Mouse (Mus musculus) induced T-regulatory cell, adult 2 months (primary cell): ENCODE measurements around the gene Pcgf2.

Experiments used
- DNase-seq: peaks from one replicate; pipeline ENCODE4 v3.0.0-alpha.2; 2012; ENCODE audit warnings: low read depth

Gene Pcgf2

GRCm38 (mm10) chr11:97695712-97696401 lies 4.4 kb downstream of the Pcgf2 start:
- DNase-seq: no peak

GRCm38 (mm10) chr11:97694921-97695711 lies 5.2 kb downstream of the Pcgf2 start:
- no peak for DNase-seq

DNA sequence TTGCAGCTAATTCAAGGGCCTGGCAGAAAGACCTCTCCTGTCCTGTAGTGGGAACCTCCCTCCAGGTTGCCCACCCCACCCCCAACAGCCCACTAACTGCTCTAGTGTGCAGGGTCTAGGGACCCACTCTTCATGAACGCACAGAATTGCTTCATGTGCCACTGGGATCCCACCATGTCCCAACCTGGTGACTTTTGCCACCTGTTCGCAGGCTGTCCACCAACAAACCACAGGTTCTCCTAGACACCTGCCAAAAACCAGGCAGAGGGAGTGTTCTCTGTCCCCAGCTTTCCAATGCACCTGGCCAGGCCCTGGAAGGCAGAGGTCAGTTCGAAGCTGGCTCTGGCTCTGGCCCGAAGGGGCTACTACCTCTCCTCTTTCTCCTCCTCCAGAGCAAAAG lies 5.9 kb downstream of the Pcgf2 start:
- no peak for DNase-seq

DNA sequence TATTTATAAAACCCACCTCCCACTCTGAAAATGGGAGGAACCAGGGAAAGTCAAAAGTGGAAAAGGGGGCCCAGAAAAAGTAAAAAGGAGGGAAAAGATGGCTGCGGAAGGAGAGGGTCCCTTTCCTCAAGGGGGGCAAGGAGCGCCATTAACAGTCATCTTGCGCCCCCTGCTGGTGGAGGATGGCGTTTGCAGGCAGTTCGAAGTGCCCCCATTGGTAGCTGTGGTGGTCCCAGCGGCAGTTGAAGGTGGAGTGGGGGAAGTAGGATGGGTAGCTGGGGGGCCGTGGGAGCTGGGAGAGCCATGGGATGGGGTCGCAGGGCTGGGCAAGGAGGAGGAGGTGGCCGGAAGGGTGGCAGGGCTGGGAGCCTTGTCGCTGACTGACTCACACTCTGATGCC lies 10.4 kb downstream of the Pcgf2 start:
- peak; percentile 76 for DNase-seq

DNA sequence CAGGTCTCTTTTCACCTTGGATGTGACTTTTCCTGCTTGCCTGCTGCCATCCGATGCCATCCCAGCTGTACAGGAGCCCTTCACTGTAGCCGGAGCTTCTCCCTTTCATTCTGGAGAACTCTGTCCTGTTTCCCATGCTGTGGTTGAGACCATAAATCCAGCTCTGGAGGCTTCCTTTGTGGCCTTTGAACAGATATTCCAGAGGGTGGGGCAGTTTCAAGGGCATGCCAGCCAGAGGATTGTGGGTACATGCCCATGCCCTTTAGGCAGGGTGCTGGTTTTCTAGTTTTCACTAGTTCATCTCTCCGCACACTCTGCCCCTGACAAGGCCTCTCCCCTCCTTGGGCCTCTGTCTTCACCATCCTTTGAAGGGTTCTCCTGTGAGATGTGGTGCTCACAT lies 13.2 kb downstream of the Pcgf2 start:
- no peak for DNase-seq

GRCm38 (mm10) chr11:97686322-97686908 lies 13.9 kb downstream of the Pcgf2 start:
- DNase-seq: peak; percentile 49

DNA sequence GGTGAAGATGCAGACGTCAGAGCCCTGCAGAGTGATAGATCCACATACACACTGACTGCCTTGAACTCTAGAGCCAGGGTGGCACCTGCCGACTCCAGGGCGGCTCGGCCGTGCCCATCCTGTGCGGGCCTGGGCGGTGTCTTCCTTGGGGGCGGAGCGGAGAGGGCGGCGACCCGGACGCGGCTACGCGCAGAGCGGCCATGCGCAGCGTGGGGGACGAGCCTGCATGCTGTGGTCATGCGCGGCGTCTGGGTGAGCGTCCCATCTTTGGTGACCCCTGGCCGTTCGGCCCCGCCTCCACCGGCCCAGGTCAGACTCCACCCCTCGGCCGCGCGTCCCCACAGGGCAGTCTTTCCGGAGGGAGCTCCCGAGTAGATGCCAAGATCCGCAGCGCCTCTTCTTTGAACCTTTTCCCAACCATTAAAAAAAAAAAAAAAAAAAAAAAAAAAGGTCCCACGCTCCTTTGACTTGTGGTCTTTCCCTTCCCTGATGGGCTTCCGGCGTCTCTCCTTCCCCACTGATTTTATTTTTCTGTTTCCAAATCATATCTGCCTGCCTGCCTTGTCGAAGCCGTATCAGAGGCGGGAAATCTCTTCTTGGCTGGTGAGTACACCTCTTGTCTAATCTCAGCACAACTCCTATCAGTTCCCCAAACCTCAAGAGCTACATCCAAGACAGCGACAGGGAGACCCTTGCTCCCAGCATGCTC lies 14.5 kb downstream of the Pcgf2 start, which contains the start of gene Cisd3:
Cisd3 (plus strand) TSS at position 214 of the 709 bp plus-strand sequence.
- peak; percentile 91 for DNase-seq

GRCm38 (mm10) chr11:97684766-97685165 lies 15.5 kb downstream of the Pcgf2 start:
- no peak for DNase-seq

- DNase-seq: peak; percentile 93
These were observed 16.1 kb downstream of the Pcgf2 start for GRCm38 (mm10) chr11:97684063-97684680.

- peak; percentile 26 for DNase-seq
These were observed 17.7 kb downstream of the Pcgf2 start for GRCm38 (mm10) chr11:97682504-97683055.

- no peak for DNase-seq
These were observed 19.9 kb downstream of the Pcgf2 start for GRCm38 (mm10) chr11:97680430-97680829.

- DNase-seq: no peak
These were observed 22.0 kb downstream of the Pcgf2 start for GRCm38 (mm10) chr11:97678301-97678700.

DNA sequence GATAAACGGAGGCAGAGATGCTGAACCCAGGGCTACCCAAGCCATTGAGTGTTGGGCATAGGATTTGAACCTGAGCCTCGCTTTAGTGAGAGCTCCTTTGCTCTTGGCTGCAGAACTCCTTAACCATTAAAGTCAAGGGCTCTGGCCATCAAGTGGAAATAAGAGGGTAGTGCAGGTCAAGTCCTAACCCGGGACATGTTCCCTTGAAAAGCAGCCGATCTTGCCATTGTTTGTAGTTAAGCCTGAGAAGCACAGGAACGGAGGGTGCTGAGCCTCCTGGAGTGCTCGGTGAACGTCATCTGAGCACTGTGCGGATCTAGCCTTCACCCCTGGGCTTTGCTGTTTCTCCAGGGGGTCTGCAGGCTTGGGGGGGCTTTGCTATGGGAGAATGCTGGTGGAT lies 22.5 kb downstream of the Pcgf2 start:
- no peak for DNase-seq

DNA sequence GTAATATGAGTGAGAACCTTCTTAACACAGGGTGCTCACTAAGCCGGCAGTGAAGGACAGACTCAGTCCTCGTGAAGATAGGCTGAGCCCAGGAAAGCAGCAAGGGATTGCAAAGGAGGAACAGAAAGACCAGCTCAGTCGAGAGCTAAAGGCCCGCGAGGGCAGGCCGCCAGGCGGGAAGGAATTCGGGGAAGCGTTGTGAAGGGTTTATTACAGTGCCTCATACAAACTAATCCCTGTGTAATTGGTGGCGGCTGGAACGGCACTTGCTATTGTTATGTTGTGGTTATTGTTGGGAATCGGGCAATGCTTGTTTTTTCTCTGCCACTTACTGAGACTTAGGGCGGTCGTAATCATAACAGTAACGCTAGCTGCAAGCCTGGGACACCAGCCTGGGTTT lies 22.9 kb downstream of the Pcgf2 start:
- DNase-seq: no peak

DNA sequence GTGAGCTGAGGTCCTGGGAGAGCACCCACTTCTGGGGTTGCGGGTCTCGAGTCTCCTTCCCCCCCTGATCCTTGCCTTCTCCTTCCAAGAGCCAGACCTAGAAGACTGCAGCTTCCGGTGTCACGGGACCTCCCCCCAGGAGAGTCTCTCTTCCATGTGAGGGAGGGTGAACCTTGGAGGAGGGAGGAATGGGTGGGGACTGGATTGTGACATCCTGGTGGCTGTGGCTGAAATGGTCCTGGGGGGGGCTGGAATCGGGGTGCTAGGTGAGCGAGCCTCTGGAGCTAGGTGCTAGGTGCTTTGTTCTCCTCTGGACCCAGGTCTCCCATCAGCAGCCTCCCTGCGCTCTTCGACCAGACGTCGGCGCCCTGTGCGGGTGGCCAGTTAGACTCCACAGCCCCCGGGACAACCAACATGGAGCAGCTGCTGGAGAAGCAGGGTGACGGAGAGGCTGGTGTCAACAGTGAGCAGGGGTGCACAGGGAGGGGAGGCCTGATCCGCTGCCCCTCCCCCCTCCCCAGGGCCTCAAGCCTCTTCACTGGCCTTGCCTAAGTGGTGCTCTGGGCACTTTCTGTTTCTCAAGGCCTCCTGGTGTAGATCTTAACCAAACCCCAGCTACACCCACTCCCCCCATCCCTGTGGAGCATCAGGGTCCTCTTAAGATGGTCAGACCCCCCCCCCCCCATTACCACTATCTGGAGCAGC lies 24.1 kb downstream of the Pcgf2 start:
- DNase-seq: no peak

- DNase-seq: no peak
These were observed 27.1 kb downstream of the Pcgf2 start for GRCm38 (mm10) chr11:97673148-97673547.

GRCm38 (mm10) chr11:97671177-97671527 lies 29.1 kb downstream of the Pcgf2 start:
- no peak for DNase-seq

DNA sequence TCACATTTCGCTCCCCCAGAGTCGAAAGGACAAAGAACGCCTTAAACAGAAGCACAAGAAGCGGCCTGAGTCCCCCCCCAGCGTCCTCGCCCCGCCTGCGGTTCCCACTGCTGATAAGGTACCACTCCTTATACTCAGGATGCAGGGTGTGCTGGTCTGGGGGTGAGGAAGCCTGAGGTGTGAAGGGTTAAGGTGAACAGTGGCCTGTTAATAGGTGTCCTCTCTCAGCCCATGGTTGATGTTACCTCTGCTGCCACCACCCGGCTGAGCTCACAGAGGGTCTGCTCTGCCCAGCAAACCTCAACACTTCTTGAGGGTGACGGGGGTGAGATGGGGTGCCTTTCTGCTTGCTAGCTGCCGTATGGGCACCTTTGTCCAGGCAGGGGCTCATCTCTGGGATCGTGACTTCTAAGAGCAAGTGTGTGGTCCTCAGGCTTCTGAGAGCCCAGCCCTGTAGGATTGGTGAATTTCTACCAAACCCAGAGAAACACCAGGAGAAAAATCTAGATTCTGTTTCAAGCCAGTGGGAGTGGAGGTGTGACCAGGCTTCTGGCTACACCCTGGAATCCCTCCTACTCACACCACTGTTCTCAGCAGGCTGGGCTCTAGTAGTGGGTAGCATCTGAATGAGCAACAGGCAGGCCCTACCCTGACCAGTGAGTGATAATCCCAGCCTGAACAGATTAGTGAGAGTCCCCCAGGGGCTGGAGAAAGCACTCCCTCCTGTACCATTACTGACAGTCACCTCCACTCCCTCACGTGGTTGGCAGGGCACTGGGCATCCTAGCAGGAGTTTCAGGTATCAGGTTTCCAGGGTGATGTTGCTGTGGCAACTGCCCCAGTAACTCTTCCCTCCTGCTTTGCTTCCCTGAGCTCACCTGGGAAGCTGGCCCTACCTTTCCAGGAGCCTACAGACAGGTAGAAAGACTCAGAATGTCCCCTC lies 29.8 kb downstream of the Pcgf2 start:
- no peak for DNase-seq

DNA sequence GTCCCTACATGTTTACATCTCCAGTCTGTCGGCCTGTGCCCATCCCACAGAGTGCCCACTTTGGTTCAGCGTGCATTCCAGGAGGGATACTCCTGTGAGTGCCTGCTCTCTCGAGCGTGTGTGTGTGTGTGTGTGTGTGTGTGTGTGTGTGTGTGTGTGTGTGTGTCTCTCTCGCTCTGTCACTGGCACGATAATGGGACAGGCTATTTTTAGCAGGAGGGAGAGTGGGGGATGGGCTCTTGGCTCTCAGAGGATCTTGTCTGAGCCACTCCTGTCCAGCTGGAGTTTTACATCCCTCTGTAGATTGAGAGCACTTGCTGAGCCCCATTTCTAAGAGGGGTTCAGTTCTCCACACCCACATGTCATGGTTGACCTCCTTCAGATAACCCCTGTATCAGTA lies 30.5 kb downstream of the Pcgf2 start:
- DNase-seq: no peak

DNA sequence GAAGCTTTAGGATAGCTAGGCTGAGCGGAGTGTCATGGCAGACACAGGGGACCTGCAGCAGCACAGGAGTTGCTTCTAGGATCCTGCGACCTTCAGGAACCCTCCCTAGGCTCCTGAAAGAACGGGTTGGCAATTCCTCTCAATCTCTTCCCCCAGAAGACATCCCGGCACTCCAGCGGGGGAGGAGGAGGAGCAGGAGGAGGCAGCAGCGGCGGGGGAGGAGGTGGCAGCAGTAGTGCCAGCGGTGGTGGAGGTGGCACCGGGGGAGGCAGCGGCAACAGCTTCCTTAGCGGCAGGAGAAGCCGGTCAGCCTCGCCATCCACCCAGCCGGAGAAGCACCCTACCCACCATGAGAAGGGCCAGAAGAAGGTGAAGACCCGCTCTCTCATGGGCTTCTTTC lies 31.0 kb downstream of the Pcgf2 start:
- no peak for DNase-seq
